Mouse (Mus musculus) neural tube, postnatal 0 days (tissue): ENCODE measurements around the gene Cyp2j6. TPM values are rescaled to one million over a fixed set of nuclear protein-coding genes. Genes with fewer than 3 reads are reported as not detected.

Experiments used
- polyA plus RNA-seq: library from polyadenylated mRNA; unstranded; fragments of >200 nt; fragmentation: Nextera tagmentation; extraction: Ambion mirVana; gene quantifications from 2 replicates; pipeline ENCODE4 v1.2.1, GENCODE M21; 2015

The Cyp2j6 gene
- 12.1 and 14.3 TPM in 2 replicates for polyA plus RNA-seq

GRCm38 (mm10) chr4:96553133-96553819, at the start of gene Cyp2j6:
Cyp2j6 (minus strand) TSS chr4:96553661.

GRCm38 (mm10) chr4:96590911-96591790, 37.7 kb upstream of the Cyp2j6 start, which contains the start of gene Cyp2j9:
Cyp2j9 (minus strand) TSS chr4:96591578.

GRCm38 (mm10) chr4:96507286-96507685, 46.2 kb downstream of the Cyp2j6 start, which contains the start of gene Cyp2j8:
Cyp2j8 (minus strand) TSS chr4:96507386.

Other genes starting within 250 kb of the Cyp2j6 start
- not detected in 2 replicates for gene Cyp2j11, start 205.0 kb downstream of the Cyp2j6 start, polyA plus RNA-seq
- not detected in 2 replicates for gene Cyp2j8, start 46.3 kb downstream of the Cyp2j6 start, polyA plus RNA-seq
- gene Cyp2j9, start 37.9 kb upstream of the Cyp2j6 start, polyA plus RNA-seq = 23.5 and 27.3 TPM in 2 replicates
- gene Cyp2j5, start 110.5 kb upstream of the Cyp2j6 start, polyA plus RNA-seq = not detected in 2 replicates
- not detected in 2 replicates for gene Gm12695, start 231.5 kb upstream of the Cyp2j6 start, polyA plus RNA-seq